Mouse (Mus musculus) C2C12 (cell line): ENCODE results near the gene Sox11.

ENCODE experiments used
- CTCF ChIP-seq: IDR thresholded peaks from one replicate; pipeline ENCODE4 v1.5.1; 2011; ENCODE audit not compliant: control insufficient read depth, insufficient read depth, insufficient read length
- MAX ChIP-seq: IDR thresholded peaks from one replicate; pipeline ENCODE4 v1.6.1; 2011; ENCODE audit warnings: mild to moderate bottlenecking, control low read depth

- TF ChIP-seq CTCF (no peak), MAX (no peak)
Observed at GRCm38 (mm10) chr12:27338116-27338515, 4.3 kb downstream of the Sox11 start.
